Mouse (Mus musculus) gastrocnemius, postnatal 36 days (tissue): Measurements from ENCODE around the gene Utp18. TPM values are rescaled to one million over a fixed set of nuclear protein-coding genes. Genes with fewer than 3 reads are reported as not detected.

Experiments used
- DNase-seq, 2 experiments: peaks; one replicate each; pipeline ENCODE4 v3.0.0; 2022
- intact Hi-C: fragments of 180-260 bp; cut with DNase I; formaldehyde crosslinking; loops from one replicate; pipeline ENCODE4 v1.15.1; 2025
- total RNA-seq, 2 experiments: library from RNA; stranded (reverse); gene quantifications; 2 replicates each; pipeline ENCODE4 v1.2.3; 2021

The Utp18 gene
- total RNA-seq, 2 experiments from 2014 or later: 7.6 to 7.8 TPM

DNA sequence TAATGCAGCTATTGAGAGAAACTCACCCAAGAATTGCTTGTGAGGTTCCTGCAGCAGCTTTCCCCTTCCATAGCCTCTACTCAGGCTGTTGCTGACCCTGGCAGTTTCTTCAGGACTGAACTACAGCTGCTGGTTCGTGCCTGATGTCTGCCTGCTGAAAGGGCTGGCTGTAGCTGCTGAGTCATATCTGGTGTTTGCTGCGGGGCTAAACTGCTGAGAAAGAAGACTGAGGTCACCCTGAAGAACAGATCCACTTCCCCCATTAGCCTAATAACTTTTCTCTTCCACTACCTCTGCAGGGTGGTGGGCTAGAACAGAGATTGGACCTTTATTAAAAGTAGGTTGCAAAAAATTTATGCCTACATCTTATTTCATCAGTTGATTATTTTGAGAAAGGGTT, 49.8 kb downstream of the Utp18 start:
- no peak for DNase-seq
- intact Hi-C loops: no loop called here

GRCm38 (mm10) chr11:93829971-93830370, 55.6 kb downstream of the Utp18 start:
- no peak for DNase-seq
- intact Hi-C loops: no loop called here

GRCm38 (mm10) chr11:93829327-93829679, 56.3 kb downstream of the Utp18 start:
- intact Hi-C loops: no loop called here
- no peak for DNase-seq

DNA sequence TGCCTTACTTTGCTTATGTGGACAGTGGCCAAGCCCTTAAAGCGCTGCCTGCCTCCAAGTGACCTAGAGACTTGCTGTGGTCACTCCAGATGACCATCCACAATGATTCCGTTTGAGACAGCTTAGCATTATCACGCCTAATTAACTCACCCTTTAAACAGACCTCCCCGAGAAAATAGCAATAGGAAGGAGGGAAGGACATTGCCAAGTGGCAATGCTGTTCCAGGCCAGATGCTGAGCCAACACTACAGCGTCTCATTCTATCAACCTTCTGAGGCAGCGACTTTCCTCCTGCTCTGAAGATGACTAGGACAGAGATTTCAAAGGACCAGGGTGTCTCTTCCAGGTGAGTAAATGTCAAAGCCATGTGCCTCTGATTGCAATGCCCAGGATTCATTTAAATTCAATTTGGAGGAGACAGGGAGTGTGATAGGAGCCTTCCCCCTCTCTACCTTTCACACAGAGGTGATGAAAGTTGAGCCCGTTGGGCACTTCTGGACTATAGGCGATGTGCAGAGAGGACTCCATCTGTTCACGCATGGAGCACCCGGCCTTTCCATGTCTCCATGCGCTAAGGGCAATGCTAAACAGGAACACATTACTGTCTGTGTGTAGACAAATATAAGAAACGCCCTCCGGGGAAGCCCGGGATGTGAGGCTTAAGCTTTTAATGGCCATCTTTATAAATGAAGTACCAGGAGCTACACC, 56.8 kb downstream of the Utp18 start:
- intact Hi-C loops: no loop called here
- DNase-seq: no peak

GRCm38 (mm10) chr11:93822261-93822660, 63.3 kb downstream of the Utp18 start:
- intact Hi-C loops: no loop called here
- DNase-seq: no peak

DNA sequence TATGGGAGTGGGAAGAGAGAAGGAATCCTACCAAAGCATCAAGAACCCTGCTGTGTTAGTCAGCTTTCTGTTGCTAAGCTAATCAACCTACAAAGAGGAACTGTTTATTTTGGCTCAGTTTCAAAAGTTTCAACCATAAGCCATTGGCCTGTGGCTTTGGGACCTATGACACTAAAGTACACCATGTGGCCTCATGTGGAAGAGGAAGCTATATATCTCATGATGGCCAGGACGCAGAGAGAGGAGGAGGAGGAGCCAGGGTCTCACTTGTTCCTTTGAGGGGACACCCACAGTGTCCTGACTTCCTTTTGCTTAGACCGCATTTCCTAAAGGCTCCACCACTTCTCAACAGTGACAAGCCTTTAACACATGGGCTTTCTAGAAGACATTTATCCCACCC, 64.0 kb downstream of the Utp18 start:
- DNase-seq: no peak
- intact Hi-C loops: no loop called here

- DNase-seq: no peak
- intact Hi-C loops: no loop called here
These were observed 67.4 kb downstream of the Utp18 start for GRCm38 (mm10) chr11:93817966-93818738.

GRCm38 (mm10) chr11:93812955-93813354, 72.6 kb downstream of the Utp18 start:
- no peak for DNase-seq
- intact Hi-C loops: loop anchor here (5.0 kb wide), 1 partner anchor 261 kb away; no protein-coding TSS in a partner anchor

GRCm38 (mm10) chr11:93812125-93812868, 73.3 kb downstream of the Utp18 start:
- no peak for DNase-seq
- intact Hi-C loops: loop anchor here (5.0 kb wide), 1 partner anchor 260 kb away; no protein-coding TSS in a partner anchor

Other genes with a start within 250 kb of the Utp18 start
- gene Mbtd1, start 86 bp upstream of the Utp18 start, total RNA-seq: 10 to 100 TPM in 1 of 2 experiments, 1 to 10 TPM in 1; 8.7 to 10.4 TPM
- 100 to 1,000 TPM; 546 to 563 TPM for gene Nme2, start 70.5 kb upstream of the Utp18 start, total RNA-seq
- gene Gm20390, start 82.5 kb upstream of the Utp18 start, total RNA-seq: 10 to 100 TPM in 1 of 2 experiments, 1 to 10 TPM in 1; 9.9 to 14.6 TPM
- 10 to 100 TPM; 12.2 to 13.1 TPM for gene Nme1, start 82.8 kb upstream of the Utp18 start, total RNA-seq
- gene Spag9, start 110.3 kb upstream of the Utp18 start, total RNA-seq: 100 to 1,000 TPM; 118 to 141 TPM